Mouse (Mus musculus) myocyte (in vitro differentiated cells): ENCODE measurements around the gene Pole2.
A peak's percentile ranks its signal among the peaks of the same experiment; 100 is the strongest.

ENCODE experiments used
- CEBPB ChIP-seq: IDR thresholded peaks from 2 replicates; pipeline ENCODE4 v1.6.1; 2011; ENCODE audit warnings: mild to moderate bottlenecking, moderate library complexity; ENCODE audit not compliant: poor library complexity, insufficient read depth, severe bottlenecking
- E2F4 ChIP-seq: IDR thresholded peaks from one replicate; pipeline ENCODE4 v1.6.1; 2011; ENCODE audit warnings: mild to moderate bottlenecking, control low read depth, moderate library complexity; ENCODE audit not compliant: insufficient read depth
- MAX ChIP-seq: IDR thresholded peaks from one replicate; pipeline ENCODE4 v1.6.1; 2011; ENCODE audit warnings: low read depth, mild to moderate bottlenecking, control low read depth
- MYOG ChIP-seq, 3 experiments: IDR thresholded peaks; one replicate each; pipeline ENCODE4 v1.6.1; 2011; ENCODE audit warnings: control low read depth in 2 of 3, low read depth in 2 of 3, mild to moderate bottlenecking in 2 of 3; ENCODE audit not compliant: insufficient read length in 2 of 3, control insufficient read depth in 1 of 3, insufficient read depth in 1 of 3
- POLR2A ChIP-seq: IDR thresholded peaks from one replicate; pipeline ENCODE4 v1.6.1; 2011; ENCODE audit warnings: low read depth, mild to moderate bottlenecking, control low read depth, moderate library complexity; ENCODE audit not compliant: insufficient read length
- POLR2AphosphoS2 ChIP-seq: IDR thresholded peaks from one replicate; pipeline ENCODE4 v1.6.1; 2011; ENCODE audit warnings: low read depth, control low read depth; ENCODE audit not compliant: insufficient read length
- REST ChIP-seq: IDR thresholded peaks from one replicate; pipeline ENCODE4 v1.6.1; 2011; ENCODE audit warnings: mild to moderate bottlenecking, control low read depth, moderate library complexity; ENCODE audit not compliant: insufficient read depth, insufficient read length
- SRF ChIP-seq: IDR thresholded peaks from one replicate; pipeline ENCODE4 v1.6.1; 2011; ENCODE audit warnings: low read depth; ENCODE audit not compliant: control insufficient read depth, insufficient read length
- TCF12 ChIP-seq: IDR thresholded peaks from one replicate; pipeline ENCODE4 v1.6.1; 2011; ENCODE audit warnings: mild to moderate bottlenecking, control low read depth; ENCODE audit not compliant: poor library complexity, insufficient read depth, severe bottlenecking
- TCF3 ChIP-seq: IDR thresholded peaks from one replicate; pipeline ENCODE4 v1.6.1; 2011; ENCODE audit warnings: low read depth, control low read depth; ENCODE audit not compliant: insufficient read length
- USF1 ChIP-seq: IDR thresholded peaks from one replicate; pipeline ENCODE4 v1.6.1; 2011; ENCODE audit warnings: low read depth, mild to moderate bottlenecking, control low read depth, moderate library complexity

DNA sequence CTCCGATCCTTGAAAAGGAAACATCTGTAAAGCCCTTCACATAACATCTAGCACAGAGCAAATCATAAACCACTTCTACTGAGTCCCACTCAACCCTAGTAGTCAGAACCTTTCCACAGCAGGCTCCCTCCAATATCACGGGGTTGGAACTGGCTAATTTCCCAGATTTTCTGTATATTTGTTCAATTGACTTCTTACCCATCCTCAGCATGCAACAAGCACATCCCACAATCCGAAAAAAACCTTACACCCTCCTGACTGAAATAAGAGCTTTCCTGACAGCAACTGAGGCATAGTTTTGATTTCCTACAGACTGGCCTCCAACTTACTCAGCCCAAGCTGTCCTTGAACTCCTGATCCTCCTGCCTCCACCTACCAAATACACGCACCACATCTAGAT, 71.6 kb downstream of the Pole2 start:
- no peak for TF ChIP-seq MYOG (IDR thresholded peaks at IDR 0.05; ENCODE audit: control insufficient read depth in 1 of 3, insufficient read depth in 1 of 3, insufficient read length in 2 of 3, low read depth in 2 of 3)
- TF ChIP-seq POLR2A: no peak
- TF ChIP-seq SRF: no peak
- no peak for TF ChIP-seq CEBPB
- TF ChIP-seq TCF12: no peak
- TF ChIP-seq POLR2AphosphoS2: peak; percentile 35
- no peak for TF ChIP-seq E2F4
- no peak for TF ChIP-seq REST
- no peak for TF ChIP-seq MAX
- TF ChIP-seq TCF3: no peak
- no peak for TF ChIP-seq USF1
